Mouse (Mus musculus) small intestine, adult 2 months (tissue): ENCODE results near the gene Srgap2. TPM values are rescaled to one million over a fixed set of nuclear protein-coding genes. Genes with fewer than 3 reads are reported as not detected.

Experiments
- H3K27ac ChIP-seq: fragments of 200-500 bp; 2 replicates; pipeline ENCODE4 v1.5.1; 2012; ENCODE audit warnings: low read depth, low read length, control low read depth, inconsistent platforms; ENCODE audit not compliant: insufficient read depth
- H3K27me3 ChIP-seq: fragments of 200-500 bp; 2 replicates; pipeline ENCODE4 v1.6.1; 2012; ENCODE audit warnings: mild to moderate bottlenecking, moderate library complexity, low read length, inconsistent platforms; ENCODE audit not compliant: control insufficient read depth, insufficient read depth
- H3K36me3 ChIP-seq: fragments of 200-500 bp; 2 replicates; pipeline ENCODE4 v1.6.1; 2012; ENCODE audit warnings: mild to moderate bottlenecking, low read length, control low read depth, inconsistent platforms; ENCODE audit not compliant: control insufficient read depth, insufficient read depth
- H3K4me1 ChIP-seq: fragments of 200-500 bp; 2 replicates; pipeline ENCODE4 v1.6.1; 2012; ENCODE audit warnings: low read length, inconsistent platforms, mixed read lengths; ENCODE audit not compliant: control insufficient read depth, insufficient read depth, insufficient read length
- H3K4me3 ChIP-seq: fragments of 200-500 bp; 2 replicates; pipeline ENCODE4 v1.5.1; 2012; ENCODE audit warnings: low read depth, mild to moderate bottlenecking, control low read depth, inconsistent platforms, low read length, moderate library complexity
- CTCF ChIP-seq: fragments of 200-500 bp; IDR thresholded peaks from 2 replicates; pipeline ENCODE4 v1.5.1; 2012; ENCODE audit warnings: low read depth, mild to moderate bottlenecking, control low read depth, inconsistent platforms, low read length, moderate library complexity, mixed read lengths; ENCODE audit not compliant: insufficient replicate concordance, insufficient read length; ENCODE audit errors: extremely low read depth
- POLR2A ChIP-seq: fragments of 200-500 bp; IDR thresholded peaks from 2 replicates; pipeline ENCODE4 v1.6.1; 2012; ENCODE audit warnings: low read depth, mild to moderate bottlenecking, control low read depth, inconsistent platforms, low read length, moderate library complexity
- WGBS: fragments of 180-500 bp; shearing (Covaris S2); methylation state at CpG from one replicate; pipeline ENCODE4 v1.1.7; 2018; 5-methylcytosine and 5-hydroxymethylcytosine counted together
- polyA plus RNA-seq: library from polyadenylated mRNA; depleted of rRNA; stranded (reverse); fragments of >200 nt; gene quantifications from 2 replicates; pipeline ENCODE4 v1.2.3, GENCODE M21; 2012

Gene Srgap2
- polyA plus RNA-seq, 1 experiment: 5.6 TPM

DNA sequence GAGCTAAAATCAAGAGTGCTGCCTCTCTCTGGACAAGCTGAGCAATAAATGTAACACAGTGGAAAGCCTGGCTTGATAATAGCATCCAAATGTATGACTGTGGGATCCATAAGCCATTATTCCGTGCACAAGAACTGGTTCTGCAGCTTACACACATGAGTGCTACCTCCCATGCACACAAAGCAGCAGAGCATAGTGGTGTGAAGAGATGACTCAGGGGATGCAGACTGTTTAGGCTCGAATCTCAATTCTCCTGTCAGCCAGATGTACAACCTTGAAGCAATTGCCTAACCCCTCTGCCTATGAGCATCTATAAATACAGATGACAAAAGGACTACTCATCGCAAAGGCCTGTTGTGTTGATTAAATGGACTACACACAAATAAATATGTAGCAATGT is 126.3 kb downstream of the Srgap2 start:
- no peak overlapping the region for H3K4me3 ChIP-seq
- TF ChIP-seq CTCF (no peak), POLR2A (no peak)

GRCm38 (mm10) chr1:131398181-131398580 is 129.0 kb downstream of the Srgap2 start:
- TF ChIP-seq POLR2A: no peak
- no peak for TF ChIP-seq CTCF

More for the DNA sequence above, 126.3 kb downstream of the Srgap2 start:
- WGBS: 79% methylated on average over 3 of the region's 3 CpGs
- Histone ChIP-seq H3K36me3 (no peaks in the 10 kb centered on the region), H3K4me1 (no peaks in the 10 kb centered on the region), H3K27me3 (no peaks in the 10 kb centered on the region), H3K27ac (no peak overlapping the region)

DNA sequence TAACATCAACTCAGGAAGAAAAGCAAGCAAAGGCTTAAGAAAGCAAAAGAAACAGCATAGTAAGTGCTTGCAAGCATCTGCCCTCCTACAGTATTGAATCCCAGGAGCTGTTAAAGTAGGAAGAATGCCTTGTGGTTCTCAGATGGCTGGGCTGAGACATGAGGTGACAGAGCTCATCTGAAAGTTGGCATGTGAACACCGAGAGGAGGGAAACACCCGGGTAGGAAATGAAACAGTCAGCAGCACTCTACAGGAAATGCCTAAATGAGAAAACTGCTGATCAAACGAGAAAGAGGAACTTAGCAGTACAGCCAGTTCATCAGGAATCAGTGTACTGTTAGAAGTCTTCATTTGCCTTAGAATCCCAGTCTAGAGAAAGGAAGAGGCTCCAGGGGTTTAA is 142.7 kb downstream of the Srgap2 start:
- WGBS: 24% methylated on average over 3 of the region's 3 CpGs
- H3K27ac ChIP-seq: peak overlapping the region; percentile 15; the same call in 1 of the 2 replicates
- TF ChIP-seq POLR2A (no peak), CTCF (no peak)
- H3K4me3 ChIP-seq: no peak overlapping the region
- H3K27me3 ChIP-seq: no peaks in the 10 kb centered on the region
- no peaks in the 10 kb centered on the region for H3K36me3 ChIP-seq
- no peaks in the 10 kb centered on the region; the same call in 1 of the 2 replicates for H3K4me1 ChIP-seq

More at GRCm38 (mm10) chr1:131398181-131398580, 129.0 kb downstream of the Srgap2 start:
- H3K27ac ChIP-seq: no peak overlapping the region
- H3K27me3 ChIP-seq: no peaks in the 10 kb centered on the region
- H3K4me1 ChIP-seq: no peaks in the 10 kb centered on the region
- no peaks in the 10 kb centered on the region for H3K36me3 ChIP-seq
- H3K4me3 ChIP-seq: no peak overlapping the region

GRCm38 (mm10) chr1:131382184-131382583 is 145.0 kb downstream of the Srgap2 start:
- H3K36me3 ChIP-seq: no peaks in the 10 kb centered on the region
- no peak overlapping the region for H3K4me3 ChIP-seq
- no peak for TF ChIP-seq CTCF
- no peak for TF ChIP-seq POLR2A
- H3K4me1 ChIP-seq: peaks cover 11% of the 10 kb centered on the region
- no peak overlapping the region for H3K27ac ChIP-seq
- H3K27me3 ChIP-seq: no peaks in the 10 kb centered on the region
- WGBS: 72% methylated on average over 2 of the region's 2 CpGs

DNA sequence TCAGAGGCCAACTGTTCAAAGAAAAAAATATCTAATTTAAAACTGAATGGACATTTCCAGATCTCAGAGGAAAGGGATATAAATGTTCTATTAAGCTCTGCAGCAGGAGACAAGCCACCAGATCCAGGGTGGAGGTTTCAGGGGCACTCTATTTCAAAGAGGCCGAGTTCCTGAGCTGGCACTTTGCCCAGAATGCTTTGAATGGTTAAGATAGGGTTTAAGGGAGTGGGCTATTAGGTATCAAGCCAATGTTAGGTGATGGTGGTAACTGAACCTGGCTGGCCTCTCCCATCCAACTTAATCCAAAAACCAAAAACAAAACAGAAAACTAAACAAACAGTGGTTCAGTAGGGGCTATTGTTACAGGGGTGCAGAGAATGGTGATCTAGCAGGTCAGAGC is 146.9 kb downstream of the Srgap2 start:
- 11% methylated on average over 1 of the region's 1 CpGs for whole genome bisulfite sequencing
- H3K27ac ChIP-seq: no peak overlapping the region
- peaks cover 11% of the 10 kb centered on the region for H3K4me1 ChIP-seq
- no peaks in the 10 kb centered on the region for H3K27me3 ChIP-seq
- H3K36me3 ChIP-seq: no peaks in the 10 kb centered on the region
- no peak overlapping the region for H3K4me3 ChIP-seq
- TF ChIP-seq CTCF (no peak), POLR2A (no peak)

DNA sequence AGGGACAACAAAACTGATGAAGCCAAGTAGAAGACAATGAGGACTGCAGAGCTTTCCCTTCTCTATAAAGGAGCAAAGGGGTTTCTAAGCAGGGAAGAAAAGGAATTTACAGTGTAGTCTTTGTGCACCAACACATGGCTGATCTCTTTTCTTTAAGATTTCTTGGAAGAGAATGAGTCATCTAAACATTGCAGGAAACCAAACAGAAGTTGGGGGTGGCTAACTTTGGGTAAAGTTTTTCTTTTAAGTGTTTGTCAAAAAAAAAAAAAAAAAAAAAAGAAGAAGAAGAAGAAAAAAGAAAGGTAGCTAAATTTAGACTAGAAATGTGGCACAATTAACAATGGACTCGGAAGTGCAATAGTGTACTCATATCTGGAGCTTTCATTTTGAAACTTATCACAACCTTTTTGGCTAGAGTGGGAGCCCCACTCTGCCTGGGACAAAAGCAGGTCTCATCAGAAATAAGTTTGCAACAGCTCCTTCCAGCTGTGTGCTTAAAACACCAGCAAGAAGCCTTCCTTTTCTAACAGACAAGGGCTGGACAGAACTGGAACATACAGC is 148.2 kb downstream of the Srgap2 start:
- no peak overlapping the region for H3K4me3 ChIP-seq
- H3K27ac ChIP-seq: peak overlapping the region; percentile 6; the same call in 1 of the 2 replicates
- H3K4me1 ChIP-seq: peaks cover 11% of the 10 kb centered on the region
- WGBS: 39% methylated on average over 1 of the region's 1 CpGs
- TF ChIP-seq CTCF (no peak), POLR2A (no peak)
- no peaks in the 10 kb centered on the region for H3K27me3 ChIP-seq
- H3K36me3 ChIP-seq: no peaks in the 10 kb centered on the region

DNA sequence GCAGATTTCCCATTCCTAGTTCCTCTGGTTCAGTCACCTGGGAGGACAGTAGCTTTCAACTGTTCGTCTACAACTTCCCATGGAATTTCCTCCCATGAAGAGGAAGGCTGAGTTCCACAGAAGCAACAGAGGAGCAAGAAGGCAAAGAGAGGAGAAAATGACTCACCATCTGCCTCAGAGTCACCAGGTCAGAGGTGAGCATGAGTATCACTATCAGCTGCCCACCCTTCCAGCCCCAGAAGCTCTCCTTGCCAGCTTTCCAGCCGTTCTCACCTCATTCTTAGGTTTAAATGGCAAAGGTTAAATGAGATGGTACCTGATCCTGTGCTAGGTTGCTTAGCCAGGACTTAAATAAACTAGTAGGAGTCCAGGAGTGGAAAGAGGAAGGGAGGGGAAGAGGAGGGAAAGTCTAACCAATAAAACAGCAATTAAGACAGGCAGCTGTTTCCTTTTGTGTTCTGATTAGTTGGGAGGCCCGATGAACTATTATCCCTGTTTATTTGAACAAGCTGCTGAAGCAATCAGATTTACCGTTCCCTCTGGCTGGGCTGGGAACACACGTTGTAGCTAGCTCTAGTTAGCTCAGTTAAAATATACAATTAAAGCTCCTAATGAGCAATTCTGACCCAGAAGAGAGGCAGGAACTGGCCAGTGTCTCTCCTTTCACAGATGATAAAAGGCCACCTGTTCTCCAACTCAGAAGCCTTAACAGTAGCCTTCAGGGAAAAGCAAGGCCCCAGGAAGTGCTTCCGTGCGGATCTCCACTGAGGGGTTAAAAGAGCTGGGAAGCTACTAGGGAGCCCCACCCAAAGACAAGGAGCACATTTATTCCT is 148.9 kb downstream of the Srgap2 start:
- H3K36me3 ChIP-seq: no peaks in the 10 kb centered on the region
- no peaks in the 10 kb centered on the region for H3K27me3 ChIP-seq
- H3K4me3 ChIP-seq: no peak overlapping the region
- peak overlapping the region; percentile 6; the same call in 1 of the 2 replicates for H3K27ac ChIP-seq
- peaks cover 11% of the 10 kb centered on the region for H3K4me1 ChIP-seq
- WGBS: 23% methylated on average over 7 of the region's 7 CpGs
- TF ChIP-seq CTCF (no peak), POLR2A (no peak)
